Mouse (Mus musculus) splenic B cell, adult 2 months (primary cell): ENCODE results near the gene Plxdc1.
A peak's percentile ranks its signal among the peaks of the same experiment; 100 is the strongest.

Experiments
- DNase-seq: peaks from one replicate; pipeline ENCODE4 v3.0.0-alpha.2; 2011; ENCODE audit warnings: low read depth, low spot score
- H3K27me3 ChIP-seq: 2 replicates; pipeline ENCODE4 v1.6.1; 2012; ENCODE audit warnings: mild to moderate bottlenecking, low read length, moderate library complexity, mixed read lengths; ENCODE audit not compliant: control insufficient read depth, poor library complexity, insufficient read depth, severe bottlenecking
- H3K36me3 ChIP-seq: 2 replicates; pipeline ENCODE4 v1.6.1; 2012; ENCODE audit warnings: mild to moderate bottlenecking, low read length, moderate library complexity, mixed read lengths; ENCODE audit not compliant: control insufficient read depth, poor library complexity, insufficient read depth, severe bottlenecking

Gene Plxdc1

DNA sequence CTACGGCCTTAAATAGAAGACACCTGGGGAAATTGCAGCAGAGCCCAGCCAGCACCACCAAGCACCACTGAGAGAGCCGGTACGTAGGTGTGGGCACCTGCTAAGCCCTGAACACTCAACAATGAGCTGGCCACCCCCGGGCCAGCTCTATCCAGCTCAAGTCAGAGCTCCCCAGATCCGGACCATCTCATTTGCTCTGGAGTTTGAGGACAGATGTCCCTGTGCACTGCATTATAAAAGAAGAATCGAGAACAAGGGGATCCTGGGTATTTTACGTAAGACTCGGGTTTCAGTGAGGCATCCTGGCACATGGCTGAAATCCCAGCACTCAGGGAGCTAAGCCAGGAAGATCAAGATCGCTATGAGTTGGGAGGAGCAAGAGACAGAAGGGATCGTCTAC is 41.2 kb downstream of the Plxdc1 start:
- no peak for DNase-seq
- Histone ChIP-seq H3K36me3 (no peaks in the 10 kb centered on the region), H3K27me3 (no peaks in the 10 kb centered on the region)

GRCm38 (mm10) chr11:97943256-97943655 is 43.0 kb downstream of the Plxdc1 start:
- no peak for DNase-seq
- no peaks in the 10 kb centered on the region for H3K36me3 ChIP-seq
- H3K27me3 ChIP-seq: no peaks in the 10 kb centered on the region

GRCm38 (mm10) chr11:97942420-97943111 is 43.7 kb downstream of the Plxdc1 start:
- H3K27me3 ChIP-seq: no peaks in the 10 kb centered on the region
- DNase-seq: peak; percentile 57

DNA sequence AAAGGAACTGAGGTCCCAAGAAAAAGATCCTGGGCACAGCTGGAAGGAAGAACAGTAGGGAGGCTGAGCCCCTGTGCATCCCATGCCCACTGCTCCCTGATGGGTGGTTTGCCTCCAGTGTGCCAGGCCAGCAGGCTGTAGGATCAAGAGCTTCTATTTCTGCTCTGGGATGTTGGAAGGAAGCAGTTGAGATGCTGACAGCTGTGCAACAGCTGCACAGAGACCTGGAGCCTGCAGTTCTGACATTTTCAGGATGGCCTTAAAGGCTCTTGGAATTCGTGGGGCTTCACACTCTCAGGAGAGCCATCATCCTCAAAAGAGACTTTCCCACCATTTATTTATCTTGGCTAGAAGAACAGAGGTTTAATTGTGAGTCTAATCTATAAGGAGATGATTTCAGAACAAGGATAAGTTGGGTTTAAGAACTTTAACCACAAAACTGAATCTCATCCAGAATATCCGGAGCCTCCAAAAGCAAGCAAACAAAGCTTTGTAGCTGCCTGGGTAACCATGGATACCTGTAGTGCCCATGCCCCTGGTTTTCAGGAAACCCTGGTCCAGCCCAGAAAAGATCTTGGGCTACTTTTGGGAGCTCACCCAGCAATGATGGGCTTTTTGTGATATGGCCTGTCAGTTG is 48.7 kb downstream of the Plxdc1 start:
- no peak for DNase-seq
- no peaks in the 10 kb centered on the region for H3K36me3 ChIP-seq
- no peaks in the 10 kb centered on the region for H3K27me3 ChIP-seq

More at GRCm38 (mm10) chr11:97942420-97943111, 43.7 kb downstream of the Plxdc1 start:
- no peaks in the 10 kb centered on the region for H3K36me3 ChIP-seq

DNA sequence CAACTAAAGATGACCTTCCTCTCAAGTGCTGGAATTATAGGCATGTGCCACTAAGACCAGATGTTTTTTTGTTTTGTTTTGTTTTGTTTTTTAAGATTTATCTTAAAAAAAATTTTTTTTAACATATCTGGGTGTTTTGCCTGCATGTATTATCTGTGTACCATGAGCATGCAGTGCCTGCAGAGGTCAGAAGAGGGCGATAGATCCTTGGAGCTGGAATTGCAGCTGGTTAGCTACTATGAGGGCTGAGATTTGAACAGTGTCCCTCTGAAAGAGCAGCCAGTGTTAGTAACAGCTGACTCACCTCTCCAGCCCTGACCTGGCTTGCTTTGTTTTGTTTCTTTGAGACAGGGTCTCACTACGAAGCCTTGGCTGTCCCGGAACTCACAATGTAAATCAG is 49.5 kb downstream of the Plxdc1 start:
- DNase-seq: peak; percentile 85
- Histone ChIP-seq H3K36me3 (no peaks in the 10 kb centered on the region), H3K27me3 (no peaks in the 10 kb centered on the region)

DNA sequence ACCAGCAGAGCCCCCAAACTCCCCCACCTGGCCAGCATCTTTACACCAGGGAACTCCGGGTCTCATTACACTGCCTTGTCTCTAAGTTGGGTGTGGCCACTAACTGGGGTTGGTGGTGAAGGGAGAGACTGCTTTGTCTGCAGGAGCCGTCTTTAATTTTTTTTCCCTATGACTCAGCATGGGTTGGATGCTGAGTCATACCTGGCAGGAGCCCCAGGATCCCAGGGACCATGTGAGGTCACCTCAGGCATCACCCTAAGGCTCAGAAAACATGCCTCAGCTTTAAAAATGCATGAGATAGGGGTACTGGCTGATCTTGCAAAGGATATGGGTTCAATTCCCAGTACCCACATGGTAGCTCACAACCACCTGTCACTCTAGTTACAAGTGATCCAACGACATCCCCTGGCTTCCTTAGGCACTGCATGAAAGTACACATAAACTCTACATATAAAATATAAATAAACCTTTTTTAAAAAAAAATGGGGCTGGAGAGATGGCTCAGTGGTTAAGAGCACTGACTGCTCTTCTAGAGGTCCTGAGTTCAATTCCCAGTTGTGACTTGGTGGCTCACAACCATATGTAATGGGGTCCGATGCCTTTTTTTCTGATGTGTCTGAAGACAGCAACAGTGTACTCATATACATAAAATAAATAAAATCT is 50.2 kb downstream of the Plxdc1 start:
- no peaks in the 10 kb centered on the region for H3K36me3 ChIP-seq
- no peaks in the 10 kb centered on the region for H3K27me3 ChIP-seq
- DNase-seq: no peak

DNA sequence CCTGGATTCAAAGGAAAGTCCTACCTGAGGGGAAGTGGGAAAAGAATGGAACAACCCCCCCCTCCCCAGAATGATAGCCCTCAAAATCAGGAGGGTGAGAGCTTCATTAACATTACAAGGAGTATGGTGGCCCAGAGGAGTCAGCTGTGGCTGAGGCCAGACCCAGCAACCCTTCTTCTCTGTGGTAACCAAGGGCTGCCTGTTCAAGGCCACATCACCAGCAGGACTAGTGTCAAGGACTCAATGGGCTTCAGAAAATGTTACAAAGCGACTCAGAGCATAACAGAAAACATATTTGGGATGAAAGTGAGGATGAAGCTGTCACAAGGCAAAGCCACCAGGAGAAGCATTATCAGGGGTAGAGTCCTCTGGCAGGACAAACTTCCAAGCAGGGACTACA is 52.7 kb downstream of the Plxdc1 start:
- Histone ChIP-seq H3K27me3 (no peaks in the 10 kb centered on the region), H3K36me3 (no peaks in the 10 kb centered on the region)
- DNase-seq: no peak

- no peaks in the 10 kb centered on the region for H3K36me3 ChIP-seq
- H3K27me3 ChIP-seq: no peaks in the 10 kb centered on the region
- no peak for DNase-seq
Observed at GRCm38 (mm10) chr11:97928905-97929304, 57.3 kb downstream of the Plxdc1 start.

- DNase-seq: no peak
- Histone ChIP-seq H3K36me3 (no peaks in the 10 kb centered on the region), H3K27me3 (no peaks in the 10 kb centered on the region)
Observed at GRCm38 (mm10) chr11:97924217-97924616, 62.0 kb downstream of the Plxdc1 start.

DNA sequence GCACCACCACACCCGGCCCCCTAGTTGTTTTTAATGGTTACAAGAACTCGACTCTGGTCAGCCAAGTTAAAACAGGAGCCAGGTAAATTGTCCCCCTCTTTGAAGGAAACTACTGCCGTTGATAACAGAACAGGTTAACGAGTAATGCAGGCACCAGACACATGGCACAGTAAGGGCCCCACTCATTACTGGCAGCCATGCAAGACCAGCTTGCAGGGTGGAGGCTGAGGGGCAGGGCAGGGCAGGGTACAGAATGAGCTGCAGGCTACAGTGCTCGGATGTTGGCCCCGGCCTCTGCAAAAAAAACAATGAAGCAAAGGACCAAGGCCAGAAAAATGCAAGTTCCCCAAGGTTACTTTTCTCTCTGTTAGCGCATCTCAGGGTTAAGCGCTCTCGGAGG is 62.6 kb downstream of the Plxdc1 start:
- no peaks in the 10 kb centered on the region; the same call in 1 of the 2 replicates for H3K27me3 ChIP-seq
- no peak for DNase-seq
- H3K36me3 ChIP-seq: no peaks in the 10 kb centered on the region

DNA sequence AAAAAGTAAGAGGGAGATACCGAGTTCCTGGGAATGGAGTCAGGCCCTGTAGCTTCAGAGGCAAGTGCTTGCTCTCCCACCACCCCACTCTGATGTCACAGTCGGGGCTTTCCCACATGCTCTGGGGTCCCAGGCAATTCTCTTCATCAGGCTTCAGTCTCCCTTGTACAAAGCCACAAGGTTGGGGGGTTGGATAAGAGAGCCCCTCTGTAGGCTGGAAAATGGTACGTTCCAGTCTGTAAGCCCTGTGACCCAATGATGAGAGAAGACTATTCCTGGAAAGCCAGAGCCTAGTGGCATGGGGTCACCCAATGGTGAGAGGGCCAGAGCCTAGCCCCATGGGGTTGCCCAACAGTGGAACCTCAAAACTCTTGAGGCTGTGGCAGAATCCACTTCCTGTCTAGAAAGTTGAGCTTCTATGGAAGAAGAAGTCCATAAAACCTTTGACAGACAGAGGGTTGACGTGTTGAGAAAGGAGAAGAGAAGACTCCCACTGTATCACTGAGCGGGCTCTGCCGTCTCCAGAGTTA is 70.2 kb downstream of the Plxdc1 start:
- Histone ChIP-seq H3K36me3 (no peaks in the 10 kb centered on the region), H3K27me3 (no peaks in the 10 kb centered on the region; the same call in 1 of the 2 replicates)
- no peak for DNase-seq

DNA sequence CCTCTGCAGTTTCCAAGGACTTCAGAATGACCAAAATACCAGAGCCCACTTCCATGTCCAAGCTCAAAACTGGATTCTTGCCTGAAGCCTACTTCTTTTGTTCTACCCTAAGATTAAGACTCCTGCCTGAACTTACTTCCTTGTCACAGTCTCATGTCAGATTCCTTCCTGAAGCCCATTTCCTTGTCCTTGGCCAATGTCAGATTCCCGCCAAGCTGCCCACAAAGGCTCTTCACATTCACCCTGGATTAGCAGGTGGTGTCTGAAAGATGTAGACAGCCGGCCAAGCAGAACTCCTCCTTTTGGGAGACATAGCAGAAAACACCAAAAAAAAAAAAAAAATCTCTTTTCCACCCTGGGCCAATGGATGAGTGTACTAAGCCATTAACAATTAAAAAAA is 70.8 kb downstream of the Plxdc1 start:
- Histone ChIP-seq H3K36me3 (no peaks in the 10 kb centered on the region), H3K27me3 (no peaks in the 10 kb centered on the region; the same call in 1 of the 2 replicates)
- DNase-seq: no peak

GRCm38 (mm10) chr11:97913111-97913510 is 73.1 kb downstream of the Plxdc1 start:
- H3K27me3 ChIP-seq: no peaks in the 10 kb centered on the region
- no peak for DNase-seq
- H3K36me3 ChIP-seq: no peaks in the 10 kb centered on the region

GRCm38 (mm10) chr11:97908634-97909348 is 77.5 kb downstream of the Plxdc1 start:
- H3K27me3 ChIP-seq: 0 out of 2 replicates have a peak, but pooled peaks cover 1% of the 10 kb centered on the region
- no peaks in the 10 kb centered on the region for H3K36me3 ChIP-seq
- no peak for DNase-seq
